ENCODE assay signal across 23 mouse cellular contexts in genomic region chr6:117934301-117934700, GRCm38 (mm10). TPM values are rescaled to one million over a fixed set of nuclear protein-coding genes. Genes with fewer than 3 reads are reported as not detected.
A peak's percentile ranks its signal among the peaks of the same experiment; 100 is the strongest.
DNase-seq lines count a peak whose midpoint lies in the region; TF ChIP-seq lines count a peak whose summit lies in the region.
"Had no signal": no experiment of that assay in that cellular context is flagged by ENCODE, and none has a peak within 500 bp of the region (broad histone marks: within the 10 kb centered on the region; RNA-seq: fewer than 3 reads in every experiment).

No protein-coding gene starts in this region.

- H3K27me3 ChIP-seq in heart, embryonic 10.5 days (ENCODE audit: insufficient read depth, poor library complexity, severe bottlenecking), result no peaks in the 10 kb centered on the region
- H3K27me3 ChIP-seq in myocyte (ENCODE audit: control insufficient read depth, insufficient read depth, insufficient read length), result no peaks in the 10 kb centered on the region
- H3K27me3 ChIP-seq: embryonic facial prominence, embryonic 13.5 days; embryonic facial prominence, embryonic 15.5 days; forebrain, embryonic 12.5 days had no signal

- 79% methylated on average over 6 of the region's 6 CpGs for WGBS in heart, embryonic 10.5 days

- H3K27ac ChIP-seq in heart, embryonic 10.5 days, result no peak overlapping the region
- H3K27ac ChIP-seq: embryonic facial prominence, embryonic 13.5 days; embryonic facial prominence, embryonic 15.5 days; forebrain, embryonic 10.5 days; forebrain, embryonic 12.5 days had no signal

- H3ac ChIP-seq in myocyte (ENCODE audit: control insufficient read depth, insufficient read length), result no peak overlapping the region

- TF ChIP-seq POLR2A in myocyte (IDR thresholded peaks at IDR 0.05; ENCODE audit: insufficient read length, low read depth), result peak; percentile 16

- no peak overlapping the region for H3K4me3 ChIP-seq in heart, embryonic 10.5 days
- H3K4me3 ChIP-seq in myocyte, result no peak overlapping the region
- H3K4me3 ChIP-seq: embryonic facial prominence, embryonic 13.5 days; embryonic facial prominence, embryonic 15.5 days; erythroblast, embryonic 14.5 days; forebrain, embryonic 10.5 days; forebrain, embryonic 12.5 days had no signal

- peaks cover 9% of the 10 kb centered on the region; the same call in 1 of the 2 replicates for H3K36me3 ChIP-seq in heart, embryonic 10.5 days
- peaks cover 11% of the 10 kb centered on the region for H3K36me3 ChIP-seq in myocyte (ENCODE audit: control insufficient read depth, insufficient read depth)

- no peak overlapping the region for H3K4me2 ChIP-seq in myocyte (ENCODE audit: low read depth)
- H3K4me2 ChIP-seq: embryonic facial prominence, embryonic 13.5 days; embryonic facial prominence, embryonic 15.5 days; forebrain, embryonic 12.5 days had no signal

- DNase-seq in heart, embryonic 10.5 days (ENCODE audit: low spot score), result peak; percentile 70
- no peak for DNase-seq in heart, adult 18-20 months
- DNase-seq in induced T-regulatory cell, adult 2 months (ENCODE audit: low read depth), result peak; percentile 9
- no peak for DNase-seq in thymus, postnatal 36 days
- DNase-seq: adrenal gland, adult 2 months; adrenal gland, postnatal 10 days; adrenal gland, postnatal 25 days; cerebellum, adult 11 months; cerebellum, adult 18-20 months; cerebellum, adult 8-10 months; cerebellum, adult 9-11 months; cerebellum, postnatal 14 days; cerebellum, postnatal 36 days; embryo, embryonic 11 days had no signal

- H3K9me3 ChIP-seq in heart, embryonic 10.5 days, result no peaks in the 10 kb centered on the region
- H3K9me3 ChIP-seq: embryonic facial prominence, embryonic 13.5 days; embryonic facial prominence, embryonic 15.5 days; forebrain, embryonic 10.5 days; forebrain, embryonic 12.5 days had no signal

- H3K4me1 ChIP-seq in heart, embryonic 10.5 days, result peaks cover 15% of the 10 kb centered on the region; the same call in 1 of the 2 replicates
- H3K4me1 ChIP-seq: embryonic facial prominence, embryonic 13.5 days; embryonic facial prominence, embryonic 15.5 days; forebrain, embryonic 10.5 days; forebrain, embryonic 12.5 days had no signal

- H3K79me2 ChIP-seq in myocyte (ENCODE audit: control insufficient read depth, insufficient read depth), result no peaks in the 10 kb centered on the region

TF ChIP-seq in myocyte, 11 proteins besides CTCF, POLR2A, EP300 and RAD21:
- TF ChIP-seq TCF12 (IDR thresholded peaks at IDR 0.05; ENCODE audit: insufficient read depth, poor library complexity, severe bottlenecking) (no peak), USF1 (IDR thresholded peaks at IDR 0.05; ENCODE audit: low read depth) (no peak), REST (IDR thresholded peaks at IDR 0.05; ENCODE audit: insufficient read depth, insufficient read length) (no peak), E2F4 (IDR thresholded peaks at IDR 0.05; ENCODE audit: insufficient read depth) (no peak), TCF3 (IDR thresholded peaks at IDR 0.05; ENCODE audit: insufficient read length, low read depth) (no peak), CEBPB (IDR thresholded peaks at IDR 0.05; ENCODE audit: insufficient read depth, poor library complexity, severe bottlenecking) (no peak), MYOD1 (IDR thresholded peaks at IDR 0.05; ENCODE audit: control insufficient read depth in 1 of 3, insufficient read length in 2 of 3, low read depth in 2 of 3) (no peak), POLR2AphosphoS2 (IDR thresholded peaks at IDR 0.05; ENCODE audit: insufficient read length, low read depth) (no peak), MAX (IDR thresholded peaks at IDR 0.05; ENCODE audit: low read depth) (no peak)
TF ChIP-seq in myocyte: peak in this region for 0.

RNA-seq across cellular contexts. Expression of gene Fxyd4, which starts 3.2 kb away (rescaled TPM):
- polyA plus RNA-seq in heart, embryonic 10.5 days (2016; fragmentation: Nextera tagmentation; extraction: Ambion mirVana), result 2.2 and 4.1 TPM in 2 replicates
- not detected for total RNA-seq in heart, adult 18-20 months (2021)
- 0.64 TPM for polyA plus RNA-seq in myocyte (2012; fragmentation: generic; extraction: Trizol)
- total RNA-seq: adrenal gland, adult 2 months; adrenal gland, postnatal 10 days; adrenal gland, postnatal 25 days; common myeloid progenitor, adult 5-6 weeks; MEL had no signal
- polyA plus RNA-seq: adrenal gland, adult 2 months; brain, embryonic 14.5 days; erythroblast, embryonic 14.5 days had no signal

RNA-seq across cellular contexts. Expression of gene Hnrnpf, which starts 34.2 kb away (rescaled TPM):
- polyA plus RNA-seq in heart, embryonic 10.5 days (2016; fragmentation: Nextera tagmentation; extraction: Ambion mirVana), result 660 and 767 TPM in 2 replicates
- 100 to 1,000 TPM; 193 to 194 TPM for total RNA-seq in heart, adult 18-20 months (2021)
- polyA plus RNA-seq in myocyte (2012; fragmentation: generic; extraction: Trizol), result 186 TPM

Comparison
In these comparisons a context has a peak if more than half of its experiments do, and no peak if none do; other contexts are left out.
1. DNase-seq: peak in heart, embryonic 10.5 days (single experiment) and induced T-regulatory cell, adult 2 months (single experiment); none in heart, adult 18-20 months (0 of 2) and thymus, postnatal 36 days (0 of 2).